Mouse (Mus musculus): ENCODE results near the gene Copz1. TPM values are rescaled to one million over a fixed set of nuclear protein-coding genes. Genes with fewer than 3 reads are reported as not detected.

Gene Copz1
- total and polyA plus RNA-seq, 3 experiments: 80.0 to 271 (median 148) TPM

- dilution Hi-C loops (cut with MboI; ENCODE audit: extremely low pct_ligation_motif_present, extremely low pct_unique_long_range_greater_than_20kb, low sequenced_read_pairs) (no loop called here), in situ Hi-C loops (cut with MboI; ENCODE audit: low pct_ligation_motif_present, low pct_unique_long_range_greater_than_20kb, low sequenced_read_pairs) (no loop called here)
- H3K27ac ChIP-seq (ENCODE audit: insufficient read depth, low read depth): 0 out of 2 replicates have a peak overlapping the region, but pooled peaks have one; percentile 17
- peaks cover 3 to 23% of the 10 kb centered on the region in 2 experiments for H3K4me1 ChIP-seq (ENCODE audit: control insufficient read depth in 1 of 2, insufficient read depth in 2 of 2)
- peak overlapping the region; percentile 90 for H3K4me2 ChIP-seq (ENCODE audit: insufficient read depth, low read depth, poor library complexity, severe bottlenecking)
- no peaks in the 10 kb centered on the region for H3K9me3 ChIP-seq (replicated peaks; ENCODE audit: low read length)
- H3K27me3 ChIP-seq (replicated peaks): no peaks in the 10 kb centered on the region
- H3K79me2 ChIP-seq (replicated peaks; ENCODE audit: control insufficient read depth, extremely low read depth, insufficient read depth, poor library complexity, severe bottlenecking): no peaks in the 10 kb centered on the region
- DNase-seq (ENCODE audit: extremely low read depth): peak; percentile 87
- peak overlapping the region; percentile 52 to 60 (median 52) for H3K4me3 ChIP-seq (replicated peaks in 1 of 3; ENCODE audit: low read depth in 2 of 3, low read length in 2 of 3, poor library complexity in 1 of 3)
- TF ChIP-seq USF2 (conservative IDR thresholded peaks at IDR 0.05; ENCODE audit: low read depth, low read length) (no peak), MYC (IDR thresholded peaks at IDR 0.05; ENCODE audit: low read depth, low read length) (no peak), RAD21 (IDR thresholded peaks at IDR 0.05; ENCODE audit: low read depth, low read length) (peak; percentile 72), MEF2A (IDR thresholded peaks at IDR 0.05; ENCODE audit: borderline replicate concordance, low read depth, low read length) (0 out of 2 replicates have a peak, but pooled peaks have one; percentile 19), MAX (IDR thresholded peaks at IDR 0.05; ENCODE audit: low read length) (no peak), MAFK (IDR thresholded peaks at IDR 0.05; ENCODE audit: insufficient replicate concordance, low read length) (no peak), BHLHE40 (IDR thresholded peaks at IDR 0.05; ENCODE audit: low read depth, low read length) (no peak), KAT2A (IDR thresholded peaks at IDR 0.05; ENCODE audit: insufficient replicate concordance, low read length) (no peak), SIN3A (IDR thresholded peaks at IDR 0.05; ENCODE audit: low read length) (peak; percentile 67), E2F4 (IDR thresholded peaks at IDR 0.05; ENCODE audit: insufficient replicate concordance, low read depth, low read length) (no peak), NRF1 (IDR thresholded peaks at IDR 0.05; ENCODE audit: low read depth, low read length) (no peak), JUND (conservative IDR thresholded peaks at IDR 0.05; ENCODE audit: low read depth, low read length) (no peak), ZC3H11A (IDR thresholded peaks at IDR 0.05; ENCODE audit: low read depth, low read length) (no peak), POLR2A (IDR thresholded peaks at IDR 0.05; ENCODE audit: low read depth, low read length) (peak; percentile 54; the same call in 1 of the 2 replicates), PAX5 (IDR thresholded peaks at IDR 0.05; ENCODE audit: low read length) (no peak), ZMIZ1 (IDR thresholded peaks at IDR 0.05; ENCODE audit: low read depth, low read length) (no peak), GABPA (IDR thresholded peaks at IDR 0.05; ENCODE audit: insufficient replicate concordance, low read depth, low read length) (no peak), ZNF384 (IDR thresholded peaks at IDR 0.05; ENCODE audit: low read depth, low read length) (no peak), HCFC1 (IDR thresholded peaks at IDR 0.05; ENCODE audit: low read depth, low read length) (no peak), CHD1 (IDR thresholded peaks at IDR 0.05; ENCODE audit: low read depth, low read length) (no peak), TCF12 (IDR thresholded peaks at IDR 0.05; ENCODE audit: low read depth, low read length) (peak; percentile 37; the same call in 1 of the 2 replicates), CHD2 (IDR thresholded peaks at IDR 0.05; ENCODE audit: low read length) (peak; percentile 42), POLR2AphosphoS2 (IDR thresholded peaks at IDR 0.05; ENCODE audit: low read depth, low read length) (no peak), TBP (conservative IDR thresholded peaks at IDR 0.05; ENCODE audit: low read depth, low read length) (no peak), UBTF (IDR thresholded peaks at IDR 0.05; ENCODE audit: low read depth, low read length) (no peak), EP300 (IDR thresholded peaks at IDR 0.05; ENCODE audit: low read length) (no peak), RCOR1 (conservative IDR thresholded peaks at IDR 0.05; ENCODE audit: low read depth, low read length) (no peak), MAZ (IDR thresholded peaks at IDR 0.05; ENCODE audit: low read depth, low read length) (peak; percentile 75), ETS1 (conservative IDR thresholded peaks at IDR 0.05; ENCODE audit: low read depth, low read length) (no peak), USF1 (IDR thresholded peaks at IDR 0.05; ENCODE audit: low read depth, low read length) (no peak), ZKSCAN1 (IDR thresholded peaks at IDR 0.05; ENCODE audit: borderline replicate concordance, low read depth, low read length) (no peak), MXI1 (IDR thresholded peaks at IDR 0.05; ENCODE audit: low read depth, low read length) (peak; percentile 62; the same call in 1 of the 2 replicates), NELFE (IDR thresholded peaks at IDR 0.05; ENCODE audit: low read depth, low read length) (no peak), SMC3 (IDR thresholded peaks at IDR 0.05; ENCODE audit: low read depth, low read length) (peak; percentile 71), IRF4 (IDR thresholded peaks at IDR 0.05; ENCODE audit: low read depth, low read length) (no peak), CTCF (conservative IDR thresholded peaks at IDR 0.05 in 1 of 2, IDR thresholded peaks at IDR 0.05 in 1 of 2; ENCODE audit: low read depth in 2 of 2, low read length in 2 of 2) (peak; percentile 94 to 97), JUN (IDR thresholded peaks at IDR 0.05; ENCODE audit: insufficient read depth, low read depth, low read length) (no peak), ELF1 (IDR thresholded peaks at IDR 0.05; ENCODE audit: low read depth, low read length) (no peak)
- H3K36me3 ChIP-seq (replicated peaks in 1 of 2; ENCODE audit: control insufficient read depth in 1 of 2, insufficient read depth in 1 of 2, low read length in 1 of 2): peaks cover 0 to 51% of the 10 kb centered on the region in 2 experiments
- peak overlapping the region; percentile 76 for H3K9ac ChIP-seq (ENCODE audit: insufficient read depth, low read depth)
These were observed 51.1 kb downstream of the Copz1 start for GRCm38 (mm10) chr15:103323455-103324247.
